Mouse (Mus musculus) CH12.LX (cell line): Measurements from ENCODE around the gene Ank3. TPM values are rescaled to one million over a fixed set of nuclear protein-coding genes. Genes with fewer than 3 reads are reported as not detected.

Experiments used
- DNase-seq: peaks from one replicate; pipeline ENCODE4 v3.0.0-alpha.2; 2013; ENCODE audit errors: extremely low read depth
- H3K27ac ChIP-seq: 2 replicates; pipeline ENCODE4 v1.5.1; 2012; ENCODE audit warnings: low read depth, mild to moderate bottlenecking, control low read depth, moderate library complexity; ENCODE audit not compliant: insufficient read depth
- H3K27me3 ChIP-seq: replicated peaks from 2 replicates; pipeline ENCODE3; 2012; ENCODE audit warnings: inconsistent platforms
- H3K36me3 ChIP-seq, 2 experiments: replicated peaks in 1 of 2; 2 replicates each; pipeline versions ENCODE3 to v1.6.1; 2012; ENCODE audit warnings: inconsistent platforms in 1 of 2, low read length in 1 of 2, mild to moderate bottlenecking in 1 of 2, mixed read lengths in 1 of 2, moderate library complexity in 1 of 2; ENCODE audit not compliant: control insufficient read depth in 1 of 2, insufficient read depth in 1 of 2
- H3K4me1 ChIP-seq, 2 experiments: 2 replicates each; pipeline ENCODE4 v1.6.1; 2012; ENCODE audit warnings: inconsistent platforms in 1 of 2, moderate library complexity in 1 of 2; ENCODE audit not compliant: insufficient read depth in 2 of 2, control insufficient read depth in 1 of 2
- H3K4me2 ChIP-seq: 2 replicates; pipeline ENCODE4 v1.6.1; 2012; ENCODE audit warnings: low read depth, mild to moderate bottlenecking, control low read depth; ENCODE audit not compliant: poor library complexity, insufficient read depth, severe bottlenecking
- H3K4me3 ChIP-seq, 3 experiments: fragments of 150-350 bp in 1 of 3; sonication (generic) in 1 of 3; replicated peaks in 1 of 3; 2 replicates each; pipeline versions ENCODE3 to v1.5.1; 2011 to 2012; ENCODE audit warnings: low read depth in 2 of 3, low read length in 2 of 3, mild to moderate bottlenecking in 2 of 3, moderate library complexity in 2 of 3, control low read depth in 1 of 3, improper control_type of control experiment in 1 of 3, inconsistent platforms in 1 of 3, mixed read lengths in 1 of 3; ENCODE audit not compliant: poor library complexity in 1 of 3
- H3K79me2 ChIP-seq: replicated peaks from 2 replicates; pipeline ENCODE4 v1.6.1; 2012; ENCODE audit warnings: mild to moderate bottlenecking, moderate library complexity; ENCODE audit not compliant: control insufficient read depth, poor library complexity, insufficient read depth, severe bottlenecking; ENCODE audit errors: extremely low read depth
- H3K9ac ChIP-seq: 2 replicates; pipeline ENCODE4 v1.6.1; 2012; ENCODE audit warnings: low read depth, mild to moderate bottlenecking, control low read depth, moderate library complexity; ENCODE audit not compliant: insufficient read depth
- H3K9me3 ChIP-seq: replicated peaks from 2 replicates; pipeline ENCODE3; 2012; ENCODE audit warnings: low read length, inconsistent platforms, mixed read lengths
- BHLHE40 ChIP-seq: IDR thresholded peaks from 2 replicates; pipeline ENCODE4 v1.6.1; 2011; ENCODE audit warnings: mild to moderate bottlenecking, low read depth, low read length, improper control_type of control experiment
- CHD1 ChIP-seq: IDR thresholded peaks from 2 replicates; pipeline ENCODE4 v1.6.1; 2012; ENCODE audit warnings: low read depth, low read length, improper control_type of control experiment, inconsistent platforms
- CTCF ChIP-seq, 2 experiments: IDR thresholded peaks in 1 of 2; conservative IDR thresholded peaks in 1 of 2; 2 replicates each; pipeline ENCODE4 v1.5.1; 2011 to 2012; ENCODE audit warnings: low read depth in 2 of 2, low read length in 2 of 2, improper control_type of control experiment in 1 of 2, inconsistent platforms in 1 of 2, mild to moderate bottlenecking in 1 of 2, moderate library complexity in 1 of 2
- E2F4 ChIP-seq: IDR thresholded peaks from 2 replicates; pipeline ENCODE4 v1.6.1; 2011; ENCODE audit warnings: low read depth, low read length, improper control_type of control experiment; ENCODE audit not compliant: insufficient replicate concordance
- ELF1 ChIP-seq: IDR thresholded peaks from 2 replicates; pipeline ENCODE4 v1.6.1; 2014; ENCODE audit warnings: low read depth, mild to moderate bottlenecking, inconsistent platforms, low read length, improper control_type of control experiment
- EP300 ChIP-seq: IDR thresholded peaks from 2 replicates; pipeline ENCODE4 v1.6.1; 2011; ENCODE audit warnings: low read length, improper control_type of control experiment
- GABPA ChIP-seq: IDR thresholded peaks from 2 replicates; pipeline ENCODE4 v1.6.1; 2012; ENCODE audit warnings: low read depth, low read length, improper control_type of control experiment, inconsistent platforms; ENCODE audit not compliant: insufficient replicate concordance
- HCFC1 ChIP-seq: IDR thresholded peaks from 2 replicates; pipeline ENCODE4 v1.6.1; 2012; ENCODE audit warnings: low read depth, mild to moderate bottlenecking, inconsistent platforms, low read length, improper control_type of control experiment
- JUND ChIP-seq: conservative IDR thresholded peaks from 2 replicates; pipeline ENCODE4 v1.6.1; 2011; ENCODE audit warnings: low read depth, low read length, improper control_type of control experiment
- MAFK ChIP-seq: IDR thresholded peaks from 2 replicates; pipeline ENCODE4 v1.6.1; 2011; ENCODE audit warnings: low read length, improper control_type of control experiment; ENCODE audit not compliant: insufficient replicate concordance
- MAX ChIP-seq: IDR thresholded peaks from 2 replicates; pipeline ENCODE4 v1.6.1; 2011; ENCODE audit warnings: low read length, improper control_type of control experiment
- MEF2A ChIP-seq: IDR thresholded peaks from 2 replicates; pipeline ENCODE4 v1.6.1; 2014; ENCODE audit warnings: low read depth, mild to moderate bottlenecking, inconsistent platforms, low read length, improper control_type of control experiment, borderline replicate concordance
- NELFE ChIP-seq: IDR thresholded peaks from 2 replicates; pipeline ENCODE4 v1.6.1; 2011; ENCODE audit warnings: low read depth, low read length, improper control_type of control experiment
- PAX5 ChIP-seq: IDR thresholded peaks from 2 replicates; pipeline ENCODE4 v1.6.1; 2012; ENCODE audit warnings: low read length, inconsistent platforms, mixed read lengths
- SIN3A ChIP-seq: IDR thresholded peaks from 2 replicates; pipeline ENCODE4 v1.6.1; 2012; ENCODE audit warnings: low read length, improper control_type of control experiment, inconsistent platforms
- SMC3 ChIP-seq: IDR thresholded peaks from 2 replicates; pipeline ENCODE4 v1.6.1; 2011; ENCODE audit warnings: low read depth, low read length, improper control_type of control experiment
- TBP ChIP-seq: conservative IDR thresholded peaks from 2 replicates; pipeline ENCODE4 v1.6.1; 2011; ENCODE audit warnings: low read depth, low read length, improper control_type of control experiment
- UBTF ChIP-seq: IDR thresholded peaks from 2 replicates; pipeline ENCODE4 v1.6.1; 2012; ENCODE audit warnings: low read depth, mild to moderate bottlenecking, inconsistent platforms, low read length, improper control_type of control experiment, moderate library complexity
- USF2 ChIP-seq: conservative IDR thresholded peaks from 2 replicates; pipeline ENCODE4 v1.6.1; 2011; ENCODE audit warnings: low read depth, low read length, improper control_type of control experiment
- ZKSCAN1 ChIP-seq: IDR thresholded peaks from 2 replicates; pipeline ENCODE4 v1.6.1; 2012; ENCODE audit warnings: low read depth, inconsistent platforms, low read length, improper control_type of control experiment, borderline replicate concordance
- ZMIZ1 ChIP-seq: IDR thresholded peaks from 2 replicates; pipeline ENCODE4 v1.6.1; 2012; ENCODE audit warnings: low read depth, mild to moderate bottlenecking, inconsistent platforms, low read length, improper control_type of control experiment
- dilution Hi-C: fragments of 300-500 bp; cut with MboI; formaldehyde crosslinking; loops from 2 replicates; pipeline ENCODE4 v1.14.3; 2020; ENCODE audit warnings: low sequenced_read_pairs; ENCODE audit not compliant: extremely low pct_unique_long_range_greater_than_20kb, extremely low pct_ligation_motif_present
- in situ Hi-C: fragments of 300-500 bp; cut with MboI; formaldehyde crosslinking; loops from 3 replicates; pipeline ENCODE4 v1.14.3; 2019; ENCODE audit warnings: low sequenced_read_pairs, low pct_ligation_motif_present, low pct_unique_long_range_greater_than_20kb, mixed read lengths
- polyA plus RNA-seq: library from polyadenylated mRNA; unstranded; fragments of >175 nt; gene quantifications from 2 replicates; pipeline ENCODE4 v1.2.1, GENCODE M21; 2012; ENCODE audit warnings: low read depth; ENCODE audit not compliant: insufficient read length
- total RNA-seq, 2 experiments: library from RNA; depleted of rRNA; stranded (reverse); fragments of 300-350 nt in 1 of 2; fragments of >200 nt in 1 of 2; gene quantifications; 2 replicates each; pipeline ENCODE4 v1.2.3; 2012 to 2014

Gene Ank3
- total and polyA plus RNA-seq, 3 experiments: 4.7 to 8.3 (median 6.2) TPM

GRCm38 (mm10) chr10:69796421-69796886 lies 397.9 kb downstream of the Ank3 start:
- no peak for DNase-seq
- no peaks in the 10 kb centered on the region for H3K27me3 ChIP-seq
- H3K9ac ChIP-seq: no peak overlapping the region
- no peaks in the 10 kb centered on the region for H3K9me3 ChIP-seq
- TF ChIP-seq MAFK (no peak), USF2 (no peak), ELF1 (no peak), ZKSCAN1 (no peak), PAX5 (no peak), ZMIZ1 (no peak), JUND (no peak), TBP (no peak), MAX (no peak), GABPA (no peak), SIN3A (no peak), HCFC1 (no peak), MEF2A (no peak), CTCF (conservative IDR thresholded peaks at IDR 0.05 in 1 of 2, IDR thresholded peaks at IDR 0.05 in 1 of 2; ENCODE audit: low read depth in 2 of 2, low read length in 2 of 2) (no peak), NELFE (no peak), BHLHE40 (no peak), CHD1 (no peak), UBTF (no peak), E2F4 (no peak)
- dilution Hi-C loops (no loop called here), in situ Hi-C loops (loop anchor here (25.0 kb wide), 1 partner anchor 359 kb away; no protein-coding TSS in a partner anchor)
- H3K27ac ChIP-seq: no peak overlapping the region
- no peak overlapping the region for H3K4me2 ChIP-seq
- H3K4me1 ChIP-seq: peaks cover 0 to 9% of the 10 kb centered on the region in 2 experiments; a peak in 1 of 4 replicates
- H3K4me3 ChIP-seq: no peak overlapping the region
- no peaks in the 10 kb centered on the region for H3K79me2 ChIP-seq
- no peaks in the 10 kb centered on the region for H3K36me3 ChIP-seq

GRCm38 (mm10) chr10:69803135-69803756 lies 404.7 kb downstream of the Ank3 start:
- in situ Hi-C loops (no loop called here), dilution Hi-C loops (no loop called here)
- no peak for DNase-seq
- TF ChIP-seq SIN3A: no peak
- no peak for TF ChIP-seq E2F4
- no peak for TF ChIP-seq SMC3
- no peak for TF ChIP-seq EP300
- Histone ChIP-seq H3K27ac (no peak overlapping the region), H3K9me3 (no peaks in the 10 kb centered on the region), H3K4me2 (no peak overlapping the region), H3K4me1 (no peaks in the 10 kb centered on the region), H3K4me3 (no peak overlapping the region), H3K79me2 (no peaks in the 10 kb centered on the region), H3K36me3 (no peaks in the 10 kb centered on the region), H3K9ac (no peak overlapping the region), H3K27me3 (no peaks in the 10 kb centered on the region)
